Mouse (Mus musculus) cerebellum, adult (tissue): ENCODE data around the gene Bend3.

Source experiments
- ATAC-seq: cut with Nextera tagmentation; 2 replicates; pipeline ENCODE4 v1.9.2; 2017; ENCODE audit warnings: mild to moderate bottlenecking, moderate library complexity, mixed read lengths; ENCODE audit not compliant: insufficient number of reproducible peaks, low FRiP score, low TSS enrichment

The Bend3 gene

DNA sequence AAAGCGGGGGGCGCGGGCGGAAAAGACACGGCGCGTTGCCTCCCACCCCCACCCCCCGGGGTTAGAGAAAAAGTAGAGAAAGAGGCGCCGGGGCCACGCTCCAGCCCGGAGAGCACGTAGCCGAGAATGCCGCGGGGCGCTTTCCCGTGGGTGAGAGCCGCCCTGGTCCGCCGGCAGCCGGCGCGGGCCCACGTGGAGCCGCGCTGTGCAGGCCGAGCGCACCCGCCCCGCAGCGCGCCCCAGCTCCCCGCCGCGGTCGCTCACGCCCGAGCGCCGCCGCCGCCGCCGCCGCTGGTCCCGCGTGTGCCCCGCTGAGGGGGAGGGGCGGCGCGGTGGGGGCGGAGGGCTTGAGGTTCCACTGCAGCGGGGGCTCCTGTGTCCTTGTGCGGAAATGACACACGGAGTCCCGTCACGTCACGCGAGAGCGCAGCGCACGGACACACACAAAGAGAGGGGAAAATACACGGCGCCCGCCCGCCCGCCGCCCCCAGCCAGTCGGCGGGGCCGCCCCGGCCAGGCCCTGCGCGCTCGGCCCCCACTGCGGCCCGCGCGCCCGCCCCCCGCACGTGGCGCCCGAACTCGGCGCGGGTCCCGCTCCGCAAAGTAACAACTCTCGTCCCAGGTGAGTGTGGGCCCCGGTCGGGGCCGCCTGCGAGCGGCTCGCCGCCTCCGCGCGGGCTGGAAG, at the start of gene Bend3:
Gene Bend3 (plus strand): TSS at position 81 of the 685 bp plus-strand sequence.
- ATAC-seq, result peak; percentile 32; the same call in 1 of the 2 replicates

- ATAC-seq, result no peak
Measured at GRCm38 (mm10) chr10:43430606-43431005, 48.0 kb upstream of the Bend3 start.

GRCm38 (mm10) chr10:43434326-43434725, 44.3 kb upstream of the Bend3 start:
- ATAC-seq, result no peak

GRCm38 (mm10) chr10:43435757-43436156, 42.9 kb upstream of the Bend3 start:
- ATAC-seq, result no peak

DNA sequence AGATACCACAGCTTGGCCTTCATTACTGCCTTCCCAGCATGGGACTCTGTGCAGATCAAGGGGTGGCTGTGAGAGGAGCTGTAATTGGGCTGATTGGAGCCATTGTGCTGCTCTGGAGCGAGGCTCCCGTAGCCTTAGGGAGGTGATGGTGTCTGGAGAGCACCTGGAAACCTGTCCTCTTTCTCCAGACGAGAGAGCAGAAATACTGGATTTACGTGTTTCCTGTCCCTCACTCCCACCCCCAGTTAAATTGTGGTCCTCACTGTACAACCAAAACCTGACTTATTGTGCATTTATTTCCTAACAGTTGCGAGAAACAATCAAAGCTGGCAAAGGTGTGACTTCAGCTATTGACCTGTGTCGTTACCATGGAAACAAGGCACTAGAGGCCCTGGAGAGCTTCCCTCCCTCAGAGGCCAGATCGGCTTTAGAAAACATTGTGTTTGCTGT, 39.1 kb upstream of the Bend3 start:
- ATAC-seq, result no peak

- ATAC-seq, result no peak
Measured at GRCm38 (mm10) chr10:43440050-43440449, 38.6 kb upstream of the Bend3 start.

GRCm38 (mm10) chr10:43440981-43441740, 37.5 kb upstream of the Bend3 start:
- ATAC-seq, result no peak

GRCm38 (mm10) chr10:43448656-43449055, 30.0 kb upstream of the Bend3 start:
- no peak for ATAC-seq

DNA sequence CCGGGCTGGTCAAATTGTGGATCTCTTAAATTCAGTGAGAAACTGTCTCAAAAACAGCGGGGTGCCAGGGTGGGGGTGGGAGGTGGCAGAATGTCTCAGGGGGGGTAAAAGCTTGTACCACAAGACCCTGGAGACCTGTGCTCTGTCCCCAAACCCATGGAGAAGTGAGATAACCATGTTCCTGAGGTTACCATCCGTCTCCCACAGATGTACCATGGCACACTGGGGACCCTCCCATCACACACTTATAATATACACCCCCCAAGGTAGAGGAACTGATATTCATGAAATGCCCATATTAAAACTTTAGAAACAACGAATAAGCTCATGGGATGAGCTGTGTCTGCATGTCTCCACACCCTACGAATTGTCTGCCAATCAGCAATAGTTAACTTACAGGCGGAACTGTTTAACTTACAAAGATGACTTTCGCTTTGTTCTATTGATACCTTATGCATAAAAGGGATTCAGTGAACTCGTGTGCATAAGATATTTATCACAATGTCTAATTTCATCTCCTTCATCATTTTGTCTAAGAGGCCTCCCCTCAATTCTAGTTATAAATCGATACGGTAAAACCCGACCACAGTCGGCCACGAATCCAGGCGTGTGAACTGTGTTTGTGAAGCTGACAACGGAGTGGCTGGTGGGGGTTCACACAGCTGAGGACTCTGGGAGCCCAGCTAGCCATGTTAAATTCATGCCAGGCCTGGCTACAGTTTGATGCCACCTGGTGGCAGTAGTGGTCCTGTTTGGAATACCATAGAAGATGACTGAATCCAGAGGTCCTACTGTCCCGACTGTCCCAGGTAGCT, 26.6 kb upstream of the Bend3 start:
- ATAC-seq, result peak; percentile 96

- ATAC-seq, result no peak
Measured at GRCm38 (mm10) chr10:43452663-43452996, 26.0 kb upstream of the Bend3 start.

DNA sequence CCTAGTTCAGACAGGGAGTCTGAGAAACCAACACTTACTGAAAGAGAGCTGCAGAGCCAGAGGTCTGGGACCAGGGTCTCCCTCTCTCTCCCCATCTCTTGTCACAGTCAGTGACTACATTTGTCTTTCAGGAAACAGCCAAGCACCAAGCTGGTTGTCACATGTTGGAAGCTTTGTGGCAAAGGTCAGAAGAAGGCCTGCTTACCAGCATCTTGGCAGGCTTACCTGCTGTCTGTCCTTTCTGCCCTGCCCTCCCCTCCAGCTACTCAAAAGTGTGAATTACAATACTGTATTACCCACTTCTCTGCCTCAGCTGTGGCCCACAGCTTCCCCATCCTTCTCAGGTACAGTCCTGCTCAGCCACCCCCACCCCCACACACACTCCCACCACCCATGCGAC, 24.4 kb upstream of the Bend3 start:
- ATAC-seq, result no peak

DNA sequence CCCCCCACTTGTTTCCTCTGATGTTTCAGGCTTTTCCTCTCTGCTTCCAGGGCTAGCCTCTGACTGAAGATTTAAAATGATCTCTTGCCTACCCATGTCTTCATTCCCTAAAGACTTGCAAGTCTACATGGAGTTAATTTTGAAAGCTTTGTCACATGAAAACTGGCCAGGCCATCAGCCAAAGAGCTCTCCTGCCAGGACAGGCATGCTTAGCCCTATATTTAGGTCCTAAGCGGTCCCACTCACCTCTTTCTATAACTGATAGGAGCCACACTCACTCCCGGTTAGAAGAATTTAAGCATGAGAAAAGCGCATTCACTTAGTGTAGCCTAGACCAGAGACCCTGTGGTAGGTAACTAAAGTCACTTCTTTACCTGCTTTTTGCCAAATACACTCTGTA, 24.0 kb upstream of the Bend3 start:
- ATAC-seq, result no peak

GRCm38 (mm10) chr10:43462821-43463220, 15.8 kb upstream of the Bend3 start:
- ATAC-seq, result no peak

GRCm38 (mm10) chr10:43463227-43463626, 15.4 kb upstream of the Bend3 start:
- ATAC-seq, result no peak

DNA sequence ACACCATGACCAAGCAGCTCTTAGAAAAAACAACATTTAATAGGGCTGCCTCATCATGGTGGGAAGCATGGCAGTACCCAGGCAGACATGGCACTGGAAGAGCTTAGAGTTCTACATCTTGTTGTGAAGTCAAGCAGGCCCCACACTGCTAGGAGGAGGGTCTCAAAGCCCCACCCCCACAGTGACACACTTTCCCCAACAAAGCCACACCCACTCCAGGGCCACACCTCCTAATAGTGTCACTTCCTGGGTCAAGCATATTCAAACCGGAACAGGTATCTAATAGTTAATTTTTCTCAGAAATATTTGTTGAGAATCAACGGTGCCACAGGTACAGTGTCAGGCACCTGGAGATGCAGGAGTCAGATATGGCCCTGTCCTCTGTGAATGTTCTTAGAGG, 12.4 kb upstream of the Bend3 start:
- no peak for ATAC-seq

DNA sequence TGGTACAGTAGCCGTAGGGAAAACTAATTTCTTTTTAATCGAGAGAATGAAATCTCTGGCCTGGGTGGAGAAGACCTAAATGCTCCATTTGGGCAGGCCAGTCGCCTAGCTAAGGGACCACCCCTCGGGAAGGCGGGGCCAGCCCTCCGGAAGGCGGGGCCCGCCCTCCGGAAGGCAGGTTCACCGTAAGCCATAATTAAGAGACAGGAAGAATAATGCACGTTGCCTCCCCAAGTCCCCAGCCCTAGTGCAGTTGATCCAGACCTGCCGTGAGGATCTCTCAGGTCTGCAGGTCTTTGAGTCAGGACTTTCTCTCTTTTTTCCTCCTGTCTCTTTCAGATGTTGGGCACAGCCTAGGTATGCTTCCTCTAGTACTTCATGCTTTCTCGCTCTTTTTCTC, 11.0 kb upstream of the Bend3 start:
- no peak for ATAC-seq

- ATAC-seq, result no peak
Measured at GRCm38 (mm10) chr10:43468293-43468692, 10.3 kb upstream of the Bend3 start.

DNA sequence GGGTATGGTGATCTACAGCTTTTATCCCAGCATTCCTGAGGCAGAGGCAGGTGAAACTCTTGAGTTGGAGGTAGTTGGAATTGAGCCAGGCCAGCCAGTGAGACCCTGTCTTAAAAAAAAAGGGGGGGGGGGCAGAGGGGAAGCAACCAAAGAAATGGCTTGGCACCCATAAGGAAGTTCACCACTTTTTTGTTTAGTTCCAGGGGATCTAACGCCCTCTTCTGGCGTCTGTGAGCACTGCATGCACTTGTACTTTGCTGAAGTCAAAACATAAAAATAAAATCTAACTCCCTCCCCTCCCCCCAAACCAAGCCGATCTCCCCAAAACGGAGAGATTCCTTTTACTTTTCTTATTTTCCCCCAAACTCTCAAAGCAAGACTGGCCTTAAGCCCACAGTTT, 3.3 kb upstream of the Bend3 start:
- no peak for ATAC-seq

DNA sequence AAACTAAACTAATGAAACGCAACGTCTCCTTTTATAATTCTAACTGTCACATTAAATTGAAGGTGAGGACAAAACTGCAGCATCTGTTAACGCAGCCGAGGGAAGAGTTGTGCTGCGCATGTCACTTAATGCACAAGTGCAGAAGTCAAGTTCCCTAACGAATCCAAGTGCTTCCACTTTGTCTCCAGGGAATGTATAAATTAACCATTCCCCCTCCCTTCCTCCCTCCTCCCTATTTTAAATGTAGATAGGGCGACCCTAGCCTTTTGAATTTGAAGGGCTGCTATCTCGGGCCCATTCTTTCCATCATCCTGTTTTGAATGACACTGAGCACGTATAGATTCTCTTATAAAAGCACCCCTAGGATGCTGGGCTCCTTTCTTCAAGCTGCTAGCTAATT, 1.2 kb upstream of the Bend3 start:
- no peak for ATAC-seq

DNA sequence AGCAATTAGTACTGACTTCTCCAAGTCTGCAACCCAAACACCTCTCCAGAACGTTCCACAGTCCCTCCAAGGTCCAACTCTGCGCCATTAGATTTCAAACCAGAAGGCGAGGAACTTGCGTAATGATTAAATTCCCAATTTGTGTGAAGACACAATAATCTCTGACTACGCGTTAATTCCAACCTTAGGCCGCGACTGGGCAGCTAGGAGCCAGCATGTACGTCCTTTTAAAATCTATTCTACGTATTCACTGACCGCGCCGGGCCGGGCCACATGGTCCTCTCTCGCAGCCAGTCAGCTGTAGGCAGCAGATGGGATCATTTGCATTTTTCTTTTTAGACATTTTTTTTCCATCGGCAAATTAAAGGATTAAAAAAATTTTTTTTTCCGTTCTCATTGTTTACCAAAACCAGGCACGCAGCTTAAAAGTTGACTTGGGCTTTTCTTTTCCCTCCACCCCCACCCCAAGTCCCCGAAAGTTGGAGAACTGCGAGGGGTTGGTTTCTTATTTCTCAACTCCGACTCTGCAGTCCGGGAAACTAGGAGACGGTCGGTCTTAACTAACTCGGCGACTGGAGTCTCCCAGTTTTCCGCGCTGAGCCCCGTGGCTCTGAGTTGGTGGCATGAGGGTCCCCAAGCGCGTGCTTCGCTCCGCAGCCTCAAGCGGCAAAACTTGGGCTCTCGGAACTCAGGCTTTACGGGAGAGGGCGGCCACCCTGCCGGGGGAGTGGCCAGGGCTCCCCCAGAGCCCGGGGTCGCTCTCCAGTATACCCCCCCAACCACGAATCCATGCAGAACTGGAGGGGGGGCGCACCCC, 558 bp upstream of the Bend3 start:
- ATAC-seq, result no peak
